Mouse (Mus musculus) right cerebral cortex, adult 2 months (tissue): ENCODE results near the gene Ccdc117.
"Not testable (repeated sequence)": the region's sequence is repeated elsewhere in the genome, so short reads cannot be mapped to it uniquely, and the experiment has no call there.

ENCODE experiments used
- DNase-seq, 2 experiments: peaks; one replicate each; pipeline ENCODE4 v3.0.0; 2021 to 2022; ENCODE audit warnings: low spot score in 2 of 2

Ccdc117 gene

DNA sequence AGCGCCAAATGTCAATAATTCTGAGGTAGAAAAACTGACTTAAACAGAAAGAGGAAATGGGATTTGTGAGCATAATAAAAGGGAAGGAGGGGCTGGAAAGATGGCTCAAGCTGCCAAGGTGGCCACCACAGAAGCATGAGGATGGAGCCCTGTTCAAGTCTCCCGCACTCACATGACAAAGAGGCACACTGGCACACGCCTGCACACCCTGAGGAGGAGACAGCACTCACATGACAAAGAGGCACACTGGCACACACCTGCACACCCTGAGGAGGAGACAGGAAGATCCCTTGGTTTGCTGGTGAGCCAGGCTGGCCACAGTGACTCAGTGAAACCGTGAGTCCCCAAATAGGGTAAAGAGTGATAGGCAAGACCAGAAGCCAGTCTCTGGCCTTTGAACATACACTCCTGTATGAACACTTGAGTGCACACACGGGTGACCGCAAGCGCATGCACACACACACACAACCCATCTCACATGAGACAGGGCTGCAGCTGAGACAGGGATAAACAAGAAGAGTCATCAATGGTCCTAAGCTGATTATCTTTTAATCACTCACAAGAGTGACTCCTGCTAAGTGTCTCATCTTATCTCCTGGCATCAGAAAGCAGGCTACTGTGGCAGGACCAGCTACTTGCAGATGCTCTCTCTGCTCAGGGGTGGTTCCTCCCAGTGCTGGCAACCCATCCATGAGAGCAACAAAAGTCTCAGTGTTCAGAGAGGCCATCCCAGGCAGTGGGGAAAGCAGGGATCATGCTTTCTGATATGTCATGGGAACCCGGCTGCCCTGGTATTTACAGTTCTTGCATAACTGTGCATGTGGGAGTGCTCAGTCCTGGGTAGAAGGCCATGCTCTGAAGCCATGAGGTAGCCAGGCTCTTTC, 32.5 kb downstream of the Ccdc117 start:
- no peak for DNase-seq

DNA sequence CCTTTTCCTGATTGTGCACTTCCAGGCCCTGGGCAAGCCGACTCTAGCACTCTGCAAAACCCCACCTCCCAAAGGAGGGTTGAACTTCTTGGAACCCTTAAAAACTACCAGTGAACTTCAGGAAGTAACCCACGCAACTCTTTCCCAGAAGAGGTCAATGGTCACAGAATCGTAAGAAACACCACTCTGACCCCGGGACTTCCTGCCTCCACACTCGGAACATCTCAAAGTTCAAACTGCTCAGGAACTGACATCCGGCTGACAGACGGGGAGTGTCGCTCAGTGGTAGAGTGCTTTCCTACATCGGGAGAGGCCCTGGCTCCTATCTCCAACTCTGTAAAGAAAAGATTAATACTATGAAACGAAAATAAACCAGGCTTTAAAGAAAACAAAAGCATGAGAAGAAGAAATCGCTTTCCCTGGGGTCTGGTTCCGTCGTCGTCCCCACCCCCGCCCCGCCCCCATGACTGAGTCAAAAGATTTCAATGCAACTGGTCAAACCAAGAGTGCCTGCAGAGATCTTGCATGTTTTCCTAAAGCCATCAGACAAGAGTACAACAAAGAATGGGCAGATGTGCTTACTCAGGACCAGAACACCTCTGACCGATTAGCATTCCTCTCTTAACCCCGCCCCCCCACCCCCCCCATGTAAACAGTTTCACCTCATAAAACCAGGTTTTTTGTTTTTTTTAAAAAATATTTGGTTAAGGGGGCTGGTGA, 36.0 kb downstream of the Ccdc117 start:
- DNase-seq, result no peak

- no peak for DNase-seq
These were observed 39.5 kb downstream of the Ccdc117 start for GRCm38 (mm10) chr11:5502351-5503051.

GRCm38 (mm10) chr11:5500903-5501741, 40.9 kb downstream of the Ccdc117 start:
- no peak for DNase-seq

DNA sequence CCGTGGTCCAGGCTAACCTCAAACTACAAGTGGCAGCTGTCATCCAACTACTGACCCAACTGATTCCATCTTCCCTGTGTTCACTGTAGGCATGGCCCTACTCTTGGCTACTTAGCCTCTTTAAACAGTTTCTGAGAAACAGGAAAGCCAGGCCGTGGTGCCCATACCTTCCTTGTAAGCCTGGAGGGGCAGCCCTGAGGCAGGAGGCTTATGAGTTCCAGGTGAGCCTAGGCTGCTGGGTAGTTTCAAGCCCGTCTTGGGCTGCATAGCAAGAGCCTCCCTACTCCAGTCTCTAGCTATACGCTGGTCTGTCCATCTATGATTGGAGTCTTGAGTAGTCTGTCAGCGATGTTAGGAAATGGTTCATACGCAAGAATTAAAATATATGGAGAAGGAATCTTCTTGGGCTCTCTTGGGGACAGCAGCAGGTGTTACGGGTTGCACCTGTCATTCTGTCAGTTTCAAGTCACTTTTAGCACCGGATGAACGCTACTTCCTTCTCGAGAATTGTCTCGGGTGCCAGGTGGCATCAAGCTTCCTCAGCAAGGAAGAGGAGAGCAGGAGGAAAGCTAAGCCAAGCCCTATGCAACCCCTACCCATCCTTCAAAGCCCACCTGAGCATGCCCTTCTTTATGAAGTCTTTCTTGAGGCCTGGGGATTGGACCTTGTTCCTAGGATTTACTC, 41.9 kb downstream of the Ccdc117 start:
- no peak for DNase-seq

DNA sequence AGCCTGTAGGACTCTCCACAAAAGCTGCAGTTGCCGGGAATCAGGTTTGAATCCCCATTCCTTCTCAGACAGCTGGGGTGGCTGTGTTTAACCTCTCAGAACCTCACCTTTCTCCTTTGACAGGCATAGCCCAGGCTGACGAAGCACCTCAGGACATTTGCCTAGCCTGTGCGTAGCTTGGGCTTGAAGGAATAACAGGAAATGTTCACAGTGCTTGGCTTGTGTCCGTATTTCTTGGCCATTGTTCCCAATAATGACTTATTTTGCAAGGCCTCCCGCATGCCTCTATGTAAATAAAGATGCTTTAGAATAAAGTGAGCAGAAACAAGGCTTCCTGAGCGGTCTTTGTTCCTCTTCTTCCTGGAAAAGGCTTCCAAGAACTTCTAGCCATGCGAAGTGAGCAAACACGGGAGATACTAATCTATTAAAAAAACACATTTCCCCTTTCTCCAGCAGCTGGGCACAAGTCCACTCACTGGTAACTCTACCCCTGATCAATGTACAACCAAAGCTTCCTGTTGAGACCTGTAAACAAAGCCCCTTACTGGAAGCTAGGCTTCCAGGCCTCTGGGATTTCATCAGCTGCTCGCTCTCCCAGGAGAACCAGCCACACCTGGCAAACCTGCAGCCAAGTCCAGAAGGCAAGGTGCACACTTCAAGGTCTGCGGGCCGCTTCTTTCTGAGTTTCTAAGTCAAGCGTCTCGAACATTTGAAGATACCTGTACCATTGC, 42.9 kb downstream of the Ccdc117 start:
- no peak for DNase-seq

DNA sequence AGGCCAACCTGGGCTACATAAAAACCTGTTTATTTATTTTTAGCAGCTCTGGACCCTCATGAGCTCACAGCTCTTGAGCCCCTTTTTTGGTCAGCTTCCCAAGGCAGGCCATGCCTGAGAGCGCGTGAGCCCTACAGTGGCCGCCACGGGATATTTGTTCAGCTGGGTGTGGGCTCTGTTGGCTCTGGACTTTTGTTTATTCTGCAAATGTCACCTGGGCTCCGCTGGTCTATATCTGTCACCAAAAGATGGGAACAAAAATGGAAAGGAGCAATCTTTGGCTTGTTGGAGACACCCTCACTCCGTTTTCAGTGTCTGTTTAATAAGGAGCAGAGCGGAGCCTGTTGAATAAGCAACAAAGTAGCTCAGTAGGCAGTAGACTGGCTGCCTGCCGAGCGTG, 43.6 kb downstream of the Ccdc117 start:
- no peak for DNase-seq

GRCm38 (mm10) chr11:5496559-5497248, 45.3 kb downstream of the Ccdc117 start:
- no peak for DNase-seq

DNA sequence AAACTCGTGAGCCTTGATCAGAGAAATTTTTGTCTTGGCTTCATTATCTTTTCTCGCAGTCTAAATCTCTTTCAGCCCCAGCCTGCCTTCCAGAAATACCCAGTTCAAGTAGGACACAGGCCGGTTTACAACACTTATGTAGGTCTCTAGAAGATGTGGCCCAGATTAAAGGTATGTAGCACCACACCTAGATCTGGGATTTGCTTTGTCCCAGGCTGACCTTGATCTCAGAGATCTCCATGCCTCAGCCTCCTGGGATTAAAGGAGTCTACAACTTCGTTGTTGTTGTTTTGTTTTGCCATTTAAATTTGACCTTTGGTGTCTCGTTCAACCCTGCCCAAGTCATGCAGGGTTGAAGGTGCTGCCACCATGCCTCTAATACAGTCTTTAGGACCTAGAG, 46.1 kb downstream of the Ccdc117 start:
- no peak for DNase-seq

DNA sequence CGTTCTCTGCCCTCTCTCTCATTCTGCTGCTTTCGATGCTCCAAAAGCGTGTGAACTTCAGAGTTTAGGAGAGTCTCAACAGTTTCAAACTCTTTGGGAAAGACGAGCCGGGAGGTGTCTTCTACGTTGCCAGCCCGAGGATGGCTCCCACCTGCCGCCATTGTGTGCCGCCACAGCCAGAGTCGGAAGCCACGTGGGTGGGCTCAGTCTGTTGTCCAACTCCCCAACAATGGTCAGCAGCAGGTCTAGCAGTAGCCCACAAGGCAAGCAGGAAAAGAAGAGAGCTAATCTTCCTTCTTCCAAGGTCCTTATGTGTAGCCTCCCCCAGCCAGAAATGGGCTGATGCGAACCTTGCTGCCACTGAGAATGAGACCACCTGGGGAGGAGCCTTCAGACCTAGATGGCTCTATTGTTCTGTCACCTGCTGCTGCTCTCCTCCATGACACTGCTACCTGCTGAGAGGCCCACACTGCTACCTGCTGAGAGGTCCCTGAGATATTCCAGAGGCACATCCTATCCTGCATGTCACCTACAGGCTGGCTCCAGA, 46.6 kb downstream of the Ccdc117 start:
- DNase-seq, result no peak

- DNase-seq, result no peak
These were observed 48.1 kb downstream of the Ccdc117 start for GRCm38 (mm10) chr11:5493869-5494268.

GRCm38 (mm10) chr11:5491912-5492311, 50.1 kb downstream of the Ccdc117 start:
- no peak for DNase-seq

- no peak for DNase-seq
These were observed 50.9 kb downstream of the Ccdc117 start for GRCm38 (mm10) chr11:5490989-5491656.

DNA sequence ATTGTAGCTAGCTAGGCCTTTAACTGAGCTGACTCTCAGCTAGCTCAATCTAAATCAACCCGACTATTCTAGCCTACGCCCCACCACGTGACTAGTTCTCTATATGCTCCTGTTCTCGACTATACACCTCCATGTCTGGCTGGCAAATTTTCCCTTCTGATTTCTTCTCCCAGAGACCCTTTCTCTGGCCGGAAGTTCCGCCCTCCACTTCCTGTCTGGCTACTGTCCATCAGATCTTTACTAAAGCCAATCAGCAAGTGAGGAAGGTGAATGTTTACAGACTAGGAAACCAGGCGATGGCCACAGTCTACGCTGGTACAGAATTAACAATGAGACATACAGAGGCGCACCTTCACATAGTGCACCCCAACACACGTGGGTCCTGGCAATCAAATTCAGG, 52.6 kb downstream of the Ccdc117 start:
- not testable (repeated sequence) for DNase-seq

- DNase-seq, result peak; percentile 88 to 89
These were observed 56.6 kb downstream of the Ccdc117 start for GRCm38 (mm10) chr11:5485193-5486011.

DNA sequence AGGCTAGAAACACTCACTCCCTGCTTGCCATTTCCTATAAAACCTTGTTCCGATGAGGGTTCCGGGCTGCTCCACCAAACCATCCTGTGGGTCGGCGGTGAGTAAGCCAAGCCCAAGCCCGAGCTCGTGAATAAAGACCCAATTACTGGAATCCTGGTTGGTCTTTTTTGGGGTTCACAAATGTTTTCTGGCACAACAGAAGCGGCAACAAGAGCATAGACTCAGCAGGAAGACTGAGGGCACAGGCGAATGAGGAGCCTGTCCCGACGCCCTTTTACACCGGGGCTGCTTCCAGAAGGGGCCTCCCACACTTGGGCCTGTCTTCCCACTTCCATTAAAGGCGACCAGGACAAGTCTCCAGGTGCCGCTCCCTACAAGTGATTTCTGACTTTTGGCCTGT, 59.4 kb downstream of the Ccdc117 start:
- no peak for DNase-seq
